Comparison of ENCODE assay signal across 9 mouse cellular contexts in genomic region chr4:131400756-131401155, GRCm38 (mm10).
DNase-seq lines count a peak whose midpoint lies in the region; ATAC-seq and TF ChIP-seq lines count a peak whose summit lies in the region.
"Had no signal": no experiment of that assay in that cellular context is flagged by ENCODE, and none has a peak within 500 bp of the region (broad histone marks: within the 10 kb centered on the region; RNA-seq: fewer than 3 reads in every experiment).

No protein-coding gene starts in this region.

- no peak overlapping the region for H3K9ac ChIP-seq in heart, postnatal 0 days (replicated peaks; ENCODE audit: low read depth, low read length)
- no peak overlapping the region for H3K9ac ChIP-seq in hindbrain, embryonic 14.5 days
- H3K9ac ChIP-seq: midbrain, embryonic 12.5 days had no signal

- no peaks in the 10 kb centered on the region for H3K4me1 ChIP-seq in heart, postnatal 0 days (ENCODE audit: control insufficient read depth, insufficient read depth)
- no peaks in the 10 kb centered on the region for H3K4me1 ChIP-seq in cortical plate, adult 2 months (ENCODE audit: control insufficient read depth, insufficient read depth, low read length)
- H3K4me1 ChIP-seq in hindbrain, embryonic 14.5 days (replicated peaks; ENCODE audit: control insufficient read depth, insufficient read depth, low read length) = 0 out of 2 replicates have a peak, but pooled peaks cover 5% of the 10 kb centered on the region

- no peak overlapping the region for H3K4me3 ChIP-seq in heart, postnatal 0 days (ENCODE audit: low read depth, low read length)
- H3K4me3 ChIP-seq in cortical plate, adult 2 months (ENCODE audit: insufficient read depth, low read length) = no peak overlapping the region
- no peak overlapping the region for H3K4me3 ChIP-seq in hindbrain, embryonic 14.5 days (replicated peaks; ENCODE audit: low read length)
- H3K4me3 ChIP-seq: midbrain, embryonic 12.5 days had no signal

- no peaks in the 10 kb centered on the region for H3K9me3 ChIP-seq in heart, postnatal 0 days (replicated peaks; ENCODE audit: control insufficient read depth, low read length)
- H3K9me3 ChIP-seq in hindbrain, embryonic 14.5 days (ENCODE audit: control insufficient read depth, low read length) = no peaks in the 10 kb centered on the region
- H3K9me3 ChIP-seq: midbrain, embryonic 12.5 days had no signal

- no peak for TF ChIP-seq EP300 in heart, postnatal 0 days (IDR thresholded peaks at IDR 0.05; ENCODE audit: low read depth)

- no peak overlapping the region for H3K27ac ChIP-seq in heart, postnatal 0 days (ENCODE audit: low read depth)
- H3K27ac ChIP-seq in cortical plate, adult 2 months (ENCODE audit: insufficient read depth, low read length) = no peak overlapping the region
- H3K27ac ChIP-seq in hindbrain, embryonic 14.5 days = no peak overlapping the region
- H3K27ac ChIP-seq: midbrain, embryonic 12.5 days had no signal

- H3K4me2 ChIP-seq in heart, postnatal 0 days (ENCODE audit: low read depth, low read length) = no peak overlapping the region
- no peak overlapping the region for H3K4me2 ChIP-seq in hindbrain, embryonic 14.5 days (replicated peaks)
- H3K4me2 ChIP-seq: midbrain, embryonic 12.5 days had no signal

- no peaks in the 10 kb centered on the region for H3K27me3 ChIP-seq in heart, postnatal 0 days (ENCODE audit: control insufficient read depth, insufficient read depth, low read length)
- 0 out of 2 replicates have a peak, but pooled peaks cover 3% of the 10 kb centered on the region for H3K27me3 ChIP-seq in hindbrain, embryonic 14.5 days (ENCODE audit: control insufficient read depth, insufficient read depth, low read length)
- H3K27me3 ChIP-seq: midbrain, embryonic 12.5 days had no signal

- peak; percentile 46 for TF ChIP-seq CTCF in heart, postnatal 0 days (IDR thresholded peaks at IDR 0.05; ENCODE audit: low read depth)
- peak; percentile 66 for TF ChIP-seq CTCF in cortical plate, adult 2 months (IDR thresholded peaks at IDR 0.05; ENCODE audit: extremely low read depth, insufficient read depth, low read length)

- no peak for ATAC-seq in heart, postnatal 0 days (ENCODE audit: insufficient read depth, low read depth)
- no peak for ATAC-seq in hindbrain, embryonic 14.5 days (ENCODE audit: low FRiP score)

- TF ChIP-seq POLR2A in cortical plate, adult 2 months (IDR thresholded peaks at IDR 0.05; ENCODE audit: extremely low read depth, insufficient read depth, low read length) = no peak

- H3K36me3 ChIP-seq in heart, postnatal 0 days (replicated peaks; ENCODE audit: control insufficient read depth, insufficient read depth, low read length) = no peaks in the 10 kb centered on the region
- no peaks in the 10 kb centered on the region for H3K36me3 ChIP-seq in hindbrain, embryonic 14.5 days (replicated peaks; ENCODE audit: control insufficient read depth, insufficient read depth)
- H3K36me3 ChIP-seq: midbrain, embryonic 12.5 days had no signal

- WGBS in heart, postnatal 0 days = 19% methylated on average over 11 of the region's 11 CpGs
- WGBS in hindbrain, embryonic 14.5 days = 23% methylated on average over 11 of the region's 11 CpGs

- no peak for DNase-seq in heart, postnatal 0 days (ENCODE audit: low spot score)
- DNase-seq in heart, adult 11 months = no peak
- peak; percentile 26 for DNase-seq in 416B (ENCODE audit: low read depth)
- peak; percentile 55 to 86 for DNase-seq in adrenal gland, adult (ENCODE audit: inconsistent age in 2 of 2, low spot score in 1 of 2)
- DNase-seq in kidney, postnatal 25 days = peak; percentile 65 to 78
- DNase-seq in ovary, postnatal 36 days (ENCODE audit: low spot score) = peak; percentile 49
- DNase-seq in hindbrain, embryonic 14.5 days (ENCODE audit: low spot score) = no peak

Comparison
In these comparisons a context has a peak if more than half of its experiments do, and no peak if none do; other contexts are left out.
1. DNase-seq: peak in 416B (single experiment), adrenal gland, adult (2 of 2), kidney, postnatal 25 days (2 of 2) and ovary, postnatal 36 days (single experiment); none in heart, postnatal 0 days (single experiment), heart, adult 11 months (single experiment) and hindbrain, embryonic 14.5 days (single experiment).